Mouse (Mus musculus): Measurements from ENCODE around the gene Pik3cg. TPM values are rescaled to one million over a fixed set of nuclear protein-coding genes. Genes with fewer than 3 reads are reported as not detected.

Gene Pik3cg
- polyA plus RNA-seq (2017; shearing (Covaris generic)) = 10 to 100 TPM; 22.8 to 28.0 TPM

DNA sequence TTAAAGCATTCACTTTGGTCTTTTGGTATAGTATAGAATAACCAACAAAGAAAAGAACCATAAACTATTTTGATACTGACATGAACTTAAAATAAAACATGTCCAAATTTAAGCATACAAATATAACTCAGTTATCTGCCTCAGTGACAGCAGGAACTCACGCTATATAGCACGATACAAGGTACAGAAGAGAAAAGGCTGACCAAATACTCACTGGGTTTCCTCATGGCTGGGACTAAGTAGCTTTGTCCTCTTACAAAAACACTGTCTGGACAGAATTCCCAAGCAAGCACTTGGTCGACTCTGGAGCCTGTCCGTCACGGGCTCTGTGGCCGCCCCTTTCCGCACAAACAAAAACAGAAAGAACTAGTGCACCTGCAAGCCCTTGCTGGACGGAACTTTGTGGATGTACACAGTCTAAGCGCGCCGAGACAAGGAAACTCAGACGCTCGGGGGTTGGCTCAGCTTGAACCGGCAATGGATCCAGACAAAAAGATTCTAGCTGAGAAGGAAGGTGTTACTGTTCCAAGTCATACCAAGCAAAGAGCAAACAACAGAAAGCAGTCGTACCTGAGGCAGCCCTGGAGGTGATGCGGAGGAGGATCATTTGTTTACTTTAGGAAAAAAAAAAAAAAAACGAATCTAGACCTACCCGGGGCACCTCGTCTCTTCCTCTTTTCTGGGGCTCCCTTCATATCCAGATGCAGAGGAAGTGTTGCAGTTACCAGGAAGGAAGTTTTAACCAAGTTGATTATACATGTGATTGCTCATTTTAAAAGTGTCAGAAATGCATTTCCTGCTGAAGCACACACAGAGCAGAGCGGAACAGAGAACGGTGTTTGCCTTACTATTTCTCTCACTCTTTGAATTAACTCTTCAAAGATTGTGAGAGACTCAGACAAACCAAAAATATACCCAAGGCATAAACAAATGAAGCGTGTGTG lies at the start of gene Pik3cg:
Gene Pik3cg (minus strand): TSS at position 712 of the 944 bp plus-strand sequence.

Other genes starting within 250 kb of the Pik3cg start
- 1 to 10 TPM; 1.5 to 3.4 TPM for gene Prkar2b, start 147.4 kb downstream of the Pik3cg start, polyA plus RNA-seq (2017; shearing (Covaris generic))
- gene Ccdc71l, start 170.0 kb upstream of the Pik3cg start, polyA plus RNA-seq (2017; shearing (Covaris generic)) = 10 to 100 TPM in 1 of 2 experiments, 1 to 10 TPM in 1; 9.5 to 11.0 TPM